Mouse (Mus musculus) spleen, adult 2 months (tissue): ENCODE measurements around the gene Olfr1395.

Experiments
- CTCF ChIP-seq: fragments of 200-500 bp; IDR thresholded peaks from 2 replicates; pipeline ENCODE4 v1.5.1; 2011; ENCODE audit warnings: mild to moderate bottlenecking, inconsistent platforms; ENCODE audit not compliant: insufficient read depth, insufficient read length, insufficient replicate concordance; ENCODE audit errors: extremely low read depth
- POLR2A ChIP-seq: fragments of 200-500 bp; IDR thresholded peaks from 2 replicates; pipeline ENCODE4 v1.6.1; 2011; ENCODE audit warnings: low read depth, low read length, inconsistent platforms

DNA sequence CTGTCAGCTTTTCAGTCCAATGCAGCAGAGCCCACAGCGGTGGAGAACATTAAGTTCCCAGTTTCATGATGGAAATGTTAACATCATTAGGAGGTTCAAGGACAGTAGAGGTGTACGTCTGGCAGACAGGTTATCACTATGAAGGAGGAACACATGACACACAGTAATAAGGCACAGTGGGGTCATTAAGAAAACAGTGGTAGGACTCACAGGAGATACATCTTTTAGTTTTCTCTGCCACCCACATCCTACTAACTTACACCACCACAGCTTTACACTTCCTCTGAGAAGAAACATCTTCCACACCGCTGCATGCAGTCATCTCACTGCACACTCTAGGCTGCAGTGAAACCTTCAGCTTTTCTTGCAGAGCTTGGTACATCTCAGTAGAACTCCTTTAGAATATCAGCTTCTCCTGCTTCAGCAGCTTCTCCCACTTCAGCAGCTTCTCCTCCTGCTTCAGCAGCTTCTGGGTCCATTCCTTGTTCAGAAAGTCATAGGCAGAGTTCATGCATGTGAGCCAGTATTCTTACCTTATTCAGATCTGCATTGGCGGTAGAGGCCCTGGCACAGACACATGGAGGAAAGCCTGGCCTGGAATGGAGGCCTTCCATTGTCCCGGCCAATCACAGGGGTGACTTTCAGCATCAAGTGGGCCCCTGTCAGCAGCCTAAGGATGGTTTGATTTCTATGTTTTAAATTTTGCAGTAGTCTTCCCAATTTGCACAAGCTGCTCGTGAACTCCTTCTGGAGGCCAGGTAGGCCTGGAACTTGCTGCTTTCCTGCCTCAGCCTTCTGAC is 48.0 kb upstream of the Olfr1395 start:
- TF ChIP-seq POLR2A (no peak; the same call in 1 of the 2 replicates), CTCF (no peak)
